Mouse (Mus musculus) CH12.LX (cell line): ENCODE measurements around the gene Aym1. TPM values are rescaled to one million over a fixed set of nuclear protein-coding genes. Genes with fewer than 3 reads are reported as not detected.

ENCODE experiments used
- DNase-seq: peaks from one replicate; pipeline ENCODE4 v3.0.0-alpha.2; 2013; ENCODE audit errors: extremely low read depth
- H3K27ac ChIP-seq: 2 replicates; pipeline ENCODE4 v1.5.1; 2012; ENCODE audit warnings: low read depth, mild to moderate bottlenecking, control low read depth, moderate library complexity; ENCODE audit not compliant: insufficient read depth
- H3K27me3 ChIP-seq: replicated peaks from 2 replicates; pipeline ENCODE3; 2012; ENCODE audit warnings: inconsistent platforms
- H3K36me3 ChIP-seq, 2 experiments: replicated peaks in 1 of 2; 2 replicates each; pipeline versions ENCODE3 to v1.6.1; 2012; ENCODE audit warnings: inconsistent platforms in 1 of 2, low read length in 1 of 2, mild to moderate bottlenecking in 1 of 2, mixed read lengths in 1 of 2, moderate library complexity in 1 of 2; ENCODE audit not compliant: control insufficient read depth in 1 of 2, insufficient read depth in 1 of 2
- H3K4me1 ChIP-seq, 2 experiments: 2 replicates each; pipeline ENCODE4 v1.6.1; 2012; ENCODE audit warnings: inconsistent platforms in 1 of 2, moderate library complexity in 1 of 2; ENCODE audit not compliant: insufficient read depth in 2 of 2, control insufficient read depth in 1 of 2
- H3K4me2 ChIP-seq: 2 replicates; pipeline ENCODE4 v1.6.1; 2012; ENCODE audit warnings: low read depth, mild to moderate bottlenecking, control low read depth; ENCODE audit not compliant: poor library complexity, insufficient read depth, severe bottlenecking
- H3K4me3 ChIP-seq, 3 experiments: fragments of 150-350 bp in 1 of 3; sonication (generic) in 1 of 3; replicated peaks in 1 of 3; 2 replicates each; pipeline versions ENCODE3 to v1.5.1; 2011 to 2012; ENCODE audit warnings: low read depth in 2 of 3, low read length in 2 of 3, mild to moderate bottlenecking in 2 of 3, moderate library complexity in 2 of 3, control low read depth in 1 of 3, improper control_type of control experiment in 1 of 3, inconsistent platforms in 1 of 3, mixed read lengths in 1 of 3; ENCODE audit not compliant: poor library complexity in 1 of 3
- H3K79me2 ChIP-seq: replicated peaks from 2 replicates; pipeline ENCODE4 v1.6.1; 2012; ENCODE audit warnings: mild to moderate bottlenecking, moderate library complexity; ENCODE audit not compliant: control insufficient read depth, poor library complexity, insufficient read depth, severe bottlenecking; ENCODE audit errors: extremely low read depth
- H3K9ac ChIP-seq: 2 replicates; pipeline ENCODE4 v1.6.1; 2012; ENCODE audit warnings: low read depth, mild to moderate bottlenecking, control low read depth, moderate library complexity; ENCODE audit not compliant: insufficient read depth
- H3K9me3 ChIP-seq: replicated peaks from 2 replicates; pipeline ENCODE3; 2012; ENCODE audit warnings: low read length, inconsistent platforms, mixed read lengths
- CHD2 ChIP-seq: IDR thresholded peaks from 2 replicates; pipeline ENCODE4 v1.6.1; 2011; ENCODE audit warnings: low read length, improper control_type of control experiment
- E2F4 ChIP-seq: IDR thresholded peaks from 2 replicates; pipeline ENCODE4 v1.6.1; 2011; ENCODE audit warnings: low read depth, low read length, improper control_type of control experiment; ENCODE audit not compliant: insufficient replicate concordance
- ETS1 ChIP-seq: conservative IDR thresholded peaks from 2 replicates; pipeline ENCODE4 v1.6.1; 2012; ENCODE audit warnings: low read depth, mild to moderate bottlenecking, inconsistent platforms, low read length, improper control_type of control experiment, moderate library complexity
- GABPA ChIP-seq: IDR thresholded peaks from 2 replicates; pipeline ENCODE4 v1.6.1; 2012; ENCODE audit warnings: low read depth, low read length, improper control_type of control experiment, inconsistent platforms; ENCODE audit not compliant: insufficient replicate concordance
- IRF4 ChIP-seq: IDR thresholded peaks from 2 replicates; pipeline ENCODE4 v1.6.1; 2014; ENCODE audit warnings: low read depth, mild to moderate bottlenecking, inconsistent platforms, low read length, improper control_type of control experiment
- JUN ChIP-seq: IDR thresholded peaks from 2 replicates; pipeline ENCODE4 v1.6.1; 2011; ENCODE audit warnings: low read depth, mild to moderate bottlenecking, low read length, improper control_type of control experiment, moderate library complexity; ENCODE audit not compliant: insufficient read depth
- JUND ChIP-seq: conservative IDR thresholded peaks from 2 replicates; pipeline ENCODE4 v1.6.1; 2011; ENCODE audit warnings: low read depth, low read length, improper control_type of control experiment
- MAFK ChIP-seq: IDR thresholded peaks from 2 replicates; pipeline ENCODE4 v1.6.1; 2011; ENCODE audit warnings: low read length, improper control_type of control experiment; ENCODE audit not compliant: insufficient replicate concordance
- MAZ ChIP-seq: IDR thresholded peaks from 2 replicates; pipeline ENCODE4 v1.6.1; 2012; ENCODE audit warnings: low read depth, mild to moderate bottlenecking, inconsistent platforms, low read length, improper control_type of control experiment, moderate library complexity
- MEF2A ChIP-seq: IDR thresholded peaks from 2 replicates; pipeline ENCODE4 v1.6.1; 2014; ENCODE audit warnings: low read depth, mild to moderate bottlenecking, inconsistent platforms, low read length, improper control_type of control experiment, borderline replicate concordance
- MYC ChIP-seq: IDR thresholded peaks from 2 replicates; pipeline ENCODE4 v1.6.1; 2011; ENCODE audit warnings: low read depth, mild to moderate bottlenecking, improper control_type of control experiment, low read length
- NELFE ChIP-seq: IDR thresholded peaks from 2 replicates; pipeline ENCODE4 v1.6.1; 2011; ENCODE audit warnings: low read depth, low read length, improper control_type of control experiment
- RAD21 ChIP-seq: IDR thresholded peaks from 2 replicates; pipeline ENCODE4 v1.6.1; 2011; ENCODE audit warnings: low read depth, mild to moderate bottlenecking, low read length, improper control_type of control experiment, moderate library complexity
- SIN3A ChIP-seq: IDR thresholded peaks from 2 replicates; pipeline ENCODE4 v1.6.1; 2012; ENCODE audit warnings: low read length, improper control_type of control experiment, inconsistent platforms
- UBTF ChIP-seq: IDR thresholded peaks from 2 replicates; pipeline ENCODE4 v1.6.1; 2012; ENCODE audit warnings: low read depth, mild to moderate bottlenecking, inconsistent platforms, low read length, improper control_type of control experiment, moderate library complexity
- USF2 ChIP-seq: conservative IDR thresholded peaks from 2 replicates; pipeline ENCODE4 v1.6.1; 2011; ENCODE audit warnings: low read depth, low read length, improper control_type of control experiment
- ZC3H11A ChIP-seq: IDR thresholded peaks from 2 replicates; pipeline ENCODE4 v1.6.1; 2012; ENCODE audit warnings: low read depth, mild to moderate bottlenecking, inconsistent platforms, low read length, improper control_type of control experiment
- dilution Hi-C: fragments of 300-500 bp; cut with MboI; formaldehyde crosslinking; loops from 2 replicates; pipeline ENCODE4 v1.14.3; 2020; ENCODE audit warnings: low sequenced_read_pairs; ENCODE audit not compliant: extremely low pct_unique_long_range_greater_than_20kb, extremely low pct_ligation_motif_present
- in situ Hi-C: fragments of 300-500 bp; cut with MboI; formaldehyde crosslinking; loops from 3 replicates; pipeline ENCODE4 v1.14.3; 2019; ENCODE audit warnings: low sequenced_read_pairs, low pct_ligation_motif_present, low pct_unique_long_range_greater_than_20kb, mixed read lengths
- polyA plus RNA-seq: library from polyadenylated mRNA; unstranded; fragments of >175 nt; gene quantifications from 2 replicates; pipeline ENCODE4 v1.2.1, GENCODE M21; 2012; ENCODE audit warnings: low read depth; ENCODE audit not compliant: insufficient read length
- total RNA-seq, 2 experiments: library from RNA; depleted of rRNA; stranded (reverse); fragments of 300-350 nt in 1 of 2; fragments of >200 nt in 1 of 2; gene quantifications; 2 replicates each; pipeline ENCODE4 v1.2.3; 2012 to 2014

The Aym1 gene
- total and polyA plus RNA-seq, 3 experiments = not detected

GRCm38 (mm10) chr5:113351768-113352167, 5.3 kb upstream of the Aym1 start:
- Histone ChIP-seq H3K27me3 (peaks cover 48% of the 10 kb centered on the region), H3K4me2 (no peak overlapping the region), H3K27ac (no peak overlapping the region), H3K4me1 (no peaks in the 10 kb centered on the region), H3K79me2 (no peaks in the 10 kb centered on the region), H3K9ac (no peak overlapping the region), H3K36me3 (no peaks in the 10 kb centered on the region), H3K4me3 (no peak overlapping the region), H3K9me3 (no peaks in the 10 kb centered on the region)
- dilution Hi-C loops = no loop called here
- DNase-seq = no peak
- in situ Hi-C loops = no loop called here
- TF ChIP-seq GABPA = no peak
- TF ChIP-seq MEF2A = no peak
- no peak for TF ChIP-seq MAZ
- no peak for TF ChIP-seq CHD2
- no peak for TF ChIP-seq ZC3H11A
- no peak for TF ChIP-seq E2F4
- TF ChIP-seq JUND = no peak
- no peak for TF ChIP-seq SIN3A

- Histone ChIP-seq H3K79me2 (no peaks in the 10 kb centered on the region), H3K27ac (no peak overlapping the region), H3K36me3 (no peaks in the 10 kb centered on the region), H3K27me3 (peaks cover 52% of the 10 kb centered on the region), H3K9me3 (no peaks in the 10 kb centered on the region), H3K4me1 (no peaks in the 10 kb centered on the region), H3K4me2 (no peak overlapping the region), H3K4me3 (no peak overlapping the region), H3K9ac (no peak overlapping the region)
- TF ChIP-seq ETS1 (no peak), UBTF (no peak), JUN (no peak), MAFK (no peak), JUND (no peak), ZC3H11A (no peak), IRF4 (no peak), SIN3A (no peak), USF2 (no peak), NELFE (no peak), RAD21 (no peak), MYC (no peak)
- dilution Hi-C loops = no loop called here
- no peak for DNase-seq
- in situ Hi-C loops = no loop called here
These were observed 4.5 kb upstream of the Aym1 start for GRCm38 (mm10) chr5:113352636-113353035.
